Mouse (Mus musculus): Measurements from ENCODE around the gene Slc38a1.
A peak's percentile ranks its signal among the peaks of the same experiment; 100 is the strongest.
"Not testable (repeated sequence)": the region's sequence is repeated elsewhere in the genome, so short reads cannot be mapped to it uniquely, and the experiment has no call there.

The Slc38a1 gene

DNA sequence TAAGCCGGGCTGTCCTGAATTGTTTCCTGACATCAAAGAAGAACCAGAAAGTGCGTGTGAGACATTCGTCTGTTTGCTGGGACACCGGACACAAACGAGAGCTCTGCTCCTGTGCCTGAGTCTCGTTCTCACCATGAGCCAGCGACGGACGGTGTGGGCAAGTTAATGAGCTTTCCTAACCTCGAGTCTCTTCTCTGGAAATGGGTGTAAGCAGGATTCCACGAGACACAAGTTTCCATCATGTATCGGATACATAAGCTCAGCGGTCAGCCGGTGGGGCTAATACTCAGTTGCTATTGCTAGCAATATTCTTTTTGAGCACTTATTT is 15.5 kb upstream of the Slc38a1 start:
- no peak for DNase-seq (ENCODE audit: low read depth, low spot score)

DNA sequence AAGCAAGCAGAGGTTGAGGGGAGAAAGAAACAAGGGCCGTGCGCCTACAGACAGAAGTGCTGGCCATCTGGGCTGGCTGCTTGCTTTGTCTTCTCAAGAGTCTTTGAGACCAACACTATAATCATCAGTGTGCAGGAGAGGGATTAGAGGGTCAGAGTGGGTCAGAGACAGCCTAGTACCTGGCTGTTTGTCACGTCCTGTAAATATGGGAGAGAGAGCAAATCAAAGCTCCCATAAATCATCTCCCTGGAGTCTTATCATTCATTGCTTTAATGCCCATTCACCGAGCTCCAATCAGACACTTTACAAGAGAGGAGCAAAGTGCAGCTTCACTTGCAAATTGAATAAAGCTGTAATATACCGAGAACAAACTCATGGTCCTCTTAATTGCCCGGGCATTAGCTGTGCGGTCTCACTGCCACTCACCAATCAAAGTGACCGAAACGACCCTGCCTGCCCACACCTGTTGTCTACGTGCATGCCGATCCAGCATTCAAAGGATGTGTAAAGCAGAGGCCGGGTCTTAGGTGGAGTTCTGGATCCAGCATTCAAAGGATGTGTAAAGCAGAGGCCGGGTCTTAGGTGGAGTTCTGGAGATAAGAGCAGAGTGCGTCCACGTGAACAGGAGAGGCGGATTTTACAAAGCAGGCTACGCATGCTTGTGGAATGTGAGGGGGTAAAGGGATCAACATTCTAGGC is 15.0 kb upstream of the Slc38a1 start:
- DNase-seq (ENCODE audit: low read depth, low spot score): peak; percentile 57

DNA sequence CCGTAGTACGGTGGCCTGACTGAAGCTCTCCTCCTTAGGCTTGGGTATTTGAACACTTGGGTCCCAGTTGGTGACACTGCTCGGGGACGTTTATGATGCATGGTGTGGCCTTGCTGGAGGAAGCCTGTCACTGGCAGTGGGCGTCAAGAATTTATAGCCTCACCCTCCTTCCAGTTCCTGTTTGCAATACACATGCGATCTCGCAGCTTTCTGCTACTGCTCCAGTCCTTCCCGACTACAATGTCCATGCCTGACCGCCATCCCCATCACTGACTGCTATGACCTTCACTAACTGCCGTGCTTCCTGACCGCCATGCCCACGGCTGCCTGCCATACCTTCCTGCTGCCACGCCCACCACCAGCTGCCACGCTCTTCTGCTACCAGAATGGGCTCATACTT is 12.8 kb upstream of the Slc38a1 start:
- no peak for DNase-seq (ENCODE audit: low read depth, low spot score)

GRCm38 (mm10) chr15:96654714-96655113 is 12.0 kb upstream of the Slc38a1 start:
- DNase-seq (ENCODE audit: low read depth, low spot score): no peak

- peak; percentile 73 for DNase-seq (ENCODE audit: low read depth, low spot score)
These were observed 10.3 kb upstream of the Slc38a1 start for GRCm38 (mm10) chr15:96653011-96653410.

DNA sequence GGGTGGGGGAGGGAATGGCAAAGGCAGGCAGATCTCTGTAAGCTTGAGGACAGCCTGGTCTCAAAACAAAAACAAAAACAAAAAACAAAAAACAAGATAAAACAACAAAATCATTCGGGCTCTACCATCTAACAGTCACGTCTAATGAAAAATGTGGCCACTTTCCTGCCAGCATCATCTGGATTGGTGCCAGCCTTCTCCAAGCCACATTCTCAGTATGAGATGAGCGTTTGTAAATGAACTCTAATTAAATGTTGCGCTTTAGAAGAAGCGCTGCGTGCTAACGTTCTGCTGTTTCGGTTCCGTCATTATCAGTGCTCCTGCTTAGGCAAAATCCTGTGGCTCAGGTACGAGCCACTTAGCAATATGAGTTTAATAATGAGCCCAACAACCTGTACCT is 9.8 kb upstream of the Slc38a1 start:
- no peak for DNase-seq (ENCODE audit: low read depth, low spot score)

GRCm38 (mm10) chr15:96647376-96647775 is 4.7 kb upstream of the Slc38a1 start:
- peak; percentile 50 for DNase-seq (ENCODE audit: low read depth, low spot score)

GRCm38 (mm10) chr15:96641821-96642435 is 785 bp downstream of the Slc38a1 start:
- DNase-seq (ENCODE audit: low read depth, low spot score): peak; percentile 57

DNA sequence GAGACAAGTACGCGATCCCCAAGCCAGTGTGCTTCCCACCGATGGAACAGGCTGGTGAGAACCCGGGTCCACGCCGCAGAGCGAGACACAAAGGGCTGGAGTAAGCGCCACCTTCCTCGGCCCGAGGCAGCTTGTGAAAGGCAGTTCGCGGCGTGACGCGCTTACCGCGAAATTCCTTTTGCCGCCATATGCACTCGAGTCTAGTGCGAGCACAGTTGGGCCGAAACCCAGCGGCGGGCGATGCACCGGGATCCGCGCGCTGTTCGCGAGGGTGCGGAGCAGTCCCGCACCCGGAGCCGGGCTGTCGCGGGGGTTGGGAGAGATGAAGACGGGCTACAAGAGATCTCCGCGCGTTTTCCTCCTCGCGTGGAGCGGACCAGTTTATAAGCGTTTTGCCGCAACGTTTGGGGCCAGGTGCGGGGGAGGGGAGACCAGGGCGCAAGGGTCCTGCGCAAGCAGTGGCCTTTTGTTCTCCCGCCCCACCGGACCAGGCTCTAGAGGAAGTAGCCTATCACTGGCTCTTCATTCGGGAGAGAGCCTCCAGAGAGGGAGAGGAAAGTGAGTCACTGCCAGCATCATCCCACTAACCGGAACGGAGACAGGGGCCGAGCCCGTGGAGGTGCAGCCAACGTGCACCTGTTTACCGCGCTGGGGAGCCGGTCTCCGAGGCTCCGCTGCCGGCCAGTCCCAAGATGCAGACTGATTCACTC is 1.4 kb downstream of the Slc38a1 start:
- DNase-seq (ENCODE audit: low read depth, low spot score): peak; percentile 80

- DNase-seq (ENCODE audit: low read depth, low spot score): peak; percentile 40
These were observed 2.3 kb downstream of the Slc38a1 start for GRCm38 (mm10) chr15:96640291-96640985.

DNA sequence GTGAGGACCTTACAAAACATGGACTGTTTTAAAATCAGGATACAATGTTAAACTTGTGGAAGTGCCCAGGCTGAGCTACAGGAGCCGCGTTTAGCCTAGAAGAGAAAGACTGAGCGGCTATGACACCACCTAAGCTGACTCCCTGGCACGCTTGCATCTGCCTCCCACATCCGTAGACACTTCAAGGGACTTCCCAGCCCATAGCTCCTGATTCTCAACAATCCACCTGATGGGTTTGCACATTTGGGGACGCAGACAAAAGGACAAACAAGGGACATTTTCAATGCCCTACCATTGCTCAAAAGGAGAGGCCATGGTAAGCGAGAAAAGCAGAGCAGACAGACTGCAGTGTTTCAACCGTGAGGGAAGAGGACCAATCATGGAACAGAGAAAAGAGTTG is 3.1 kb downstream of the Slc38a1 start:
- no peak for DNase-seq (ENCODE audit: low read depth, low spot score)

GRCm38 (mm10) chr15:96638656-96639055 is 4.1 kb downstream of the Slc38a1 start:
- DNase-seq (ENCODE audit: low read depth, low spot score): no peak

GRCm38 (mm10) chr15:96638173-96638572 is 4.5 kb downstream of the Slc38a1 start:
- peak; percentile 76 for DNase-seq (ENCODE audit: low read depth, low spot score)

- DNase-seq (ENCODE audit: low read depth, low spot score): peak; percentile 98
These were observed 7.9 kb downstream of the Slc38a1 start for GRCm38 (mm10) chr15:96634670-96635405.

- DNase-seq (ENCODE audit: low read depth, low spot score): peak; percentile 34
These were observed 10.5 kb downstream of the Slc38a1 start for GRCm38 (mm10) chr15:96632201-96632600.

DNA sequence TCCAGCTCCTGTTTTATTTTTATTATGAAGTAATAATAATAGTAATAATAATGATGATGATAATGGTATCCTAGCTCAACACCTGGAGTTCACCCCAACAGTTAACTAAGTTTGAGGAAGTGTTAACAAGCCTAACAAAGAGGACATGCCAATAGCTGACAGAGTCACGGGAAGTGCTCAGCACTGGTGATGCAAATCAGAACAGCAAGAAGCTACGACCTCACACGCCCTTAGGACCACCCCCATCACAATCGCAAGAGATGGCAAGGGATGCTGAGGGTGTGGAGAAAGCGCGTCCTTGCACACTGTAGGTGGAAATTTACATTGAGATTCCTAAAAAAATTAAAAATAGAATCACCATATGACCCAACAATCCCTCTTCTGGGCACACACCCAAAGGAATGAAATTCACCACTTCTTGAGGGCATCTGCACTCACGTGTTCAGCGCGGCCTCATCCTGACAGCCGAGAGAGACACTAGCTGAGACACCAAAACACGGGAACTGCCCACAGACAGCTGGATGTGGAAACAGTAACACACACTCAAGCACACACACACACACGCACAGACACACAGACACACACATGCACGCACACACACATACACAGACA is 11.5 kb downstream of the Slc38a1 start:
- DNase-seq (ENCODE audit: low read depth, low spot score): no peak

DNA sequence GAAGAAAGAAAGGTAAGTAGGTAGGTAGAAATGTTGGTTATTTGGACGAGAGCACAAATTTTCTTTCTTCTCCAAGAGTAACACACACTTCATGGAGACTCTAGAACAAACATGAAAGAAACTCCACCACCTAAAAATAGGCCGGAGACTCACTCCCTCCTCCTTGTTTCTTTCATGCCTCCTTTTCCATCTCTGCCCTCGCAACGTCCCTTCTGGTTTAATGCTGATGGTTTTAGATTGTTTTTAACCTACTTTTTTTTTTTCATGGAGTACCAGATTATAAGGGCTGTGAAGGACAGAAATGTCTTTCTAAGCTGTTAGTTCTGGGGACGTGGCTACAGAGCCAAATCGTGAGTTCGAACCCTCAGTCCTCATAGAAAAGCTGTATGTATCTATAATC is 14.5 kb downstream of the Slc38a1 start:
- no peak for DNase-seq (ENCODE audit: low read depth, low spot score)

- DNase-seq (ENCODE audit: low read depth, low spot score): no peak
These were observed 15.8 kb downstream of the Slc38a1 start for GRCm38 (mm10) chr15:96626871-96627270.

GRCm38 (mm10) chr15:96625012-96625411 is 17.7 kb downstream of the Slc38a1 start:
- not testable (repeated sequence) for DNase-seq (ENCODE audit: low read depth, low spot score)

DNA sequence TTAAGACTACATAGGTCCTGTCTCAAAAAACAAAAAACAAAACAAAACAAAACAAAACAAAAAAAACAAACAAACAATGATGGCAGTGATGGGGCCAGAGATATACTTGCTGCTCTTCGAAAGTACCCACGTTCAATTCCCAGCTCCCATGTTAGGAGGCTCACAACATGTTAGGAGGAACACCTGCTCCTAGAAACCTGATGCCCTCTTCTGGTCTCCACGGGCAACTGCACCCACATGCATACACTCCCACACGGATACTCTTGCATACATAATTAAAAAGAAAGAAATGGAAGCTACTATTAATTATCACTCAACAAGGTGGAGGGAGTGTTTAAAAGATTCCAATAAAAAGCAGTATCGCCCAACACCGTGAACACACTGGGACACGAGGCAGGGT is 20.3 kb downstream of the Slc38a1 start:
- peak; percentile 62 for DNase-seq (ENCODE audit: low read depth, low spot score)

DNA sequence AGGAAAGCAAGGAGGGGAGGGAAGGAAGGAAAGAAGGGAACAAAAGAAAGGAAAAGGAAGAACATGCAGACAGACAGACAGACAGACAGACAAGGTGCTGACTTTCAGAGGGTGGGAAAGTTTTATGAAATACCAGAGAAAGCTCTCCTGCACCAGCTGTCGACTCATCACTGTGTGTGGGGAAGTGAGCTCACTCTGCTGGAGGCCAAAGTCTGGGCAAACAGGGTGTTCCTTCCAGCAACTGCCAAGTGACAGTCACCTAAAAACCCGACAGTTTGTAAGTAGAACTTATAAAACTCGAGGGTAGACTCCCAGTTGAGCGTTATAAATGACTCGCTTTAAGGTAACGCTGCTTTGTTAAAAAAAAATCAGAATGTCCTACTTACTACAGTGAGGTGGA is 21.0 kb downstream of the Slc38a1 start:
- no peak for DNase-seq (ENCODE audit: low read depth, low spot score)

Data from ZHBTc4 (cell line).